Mouse (Mus musculus): ENCODE data around the gene Nek6.

The Nek6 gene

DNA sequence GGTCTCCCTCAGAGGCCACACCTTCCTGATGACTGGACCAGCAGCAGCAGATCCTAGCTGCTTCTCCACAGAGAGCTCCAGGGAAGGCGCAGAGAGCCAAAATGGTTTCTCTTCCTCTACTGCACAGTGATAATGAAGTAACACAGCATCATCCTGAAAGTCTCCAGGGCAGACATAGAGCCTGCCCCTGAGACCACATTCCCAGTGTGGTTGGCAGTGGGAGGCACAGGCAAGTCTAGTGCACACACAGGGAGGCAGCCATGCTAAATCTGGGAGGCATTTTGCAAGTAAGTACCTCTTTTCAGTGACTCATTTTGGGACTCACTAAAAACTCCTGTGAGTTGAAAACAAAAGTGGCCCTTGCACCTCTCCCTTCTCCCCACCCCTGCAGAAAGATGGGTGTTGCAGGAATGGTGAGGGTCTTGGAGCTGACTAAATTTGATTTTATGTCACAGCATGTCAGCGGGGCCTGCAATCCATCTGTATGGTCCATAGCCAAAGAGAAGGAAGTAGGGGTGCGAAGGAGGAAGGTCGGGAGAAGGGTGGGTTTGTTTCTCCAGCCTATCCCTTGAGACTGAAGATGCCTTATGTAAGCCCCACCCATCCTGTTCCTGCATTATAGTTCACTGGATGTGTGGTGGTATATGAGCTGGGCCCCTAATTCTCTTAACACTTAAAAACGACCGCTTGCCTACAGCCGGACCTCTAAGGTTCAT is 2.3 kb upstream of the Nek6 start:
- DNase-seq (ENCODE audit: low spot score) = no peak

DNA sequence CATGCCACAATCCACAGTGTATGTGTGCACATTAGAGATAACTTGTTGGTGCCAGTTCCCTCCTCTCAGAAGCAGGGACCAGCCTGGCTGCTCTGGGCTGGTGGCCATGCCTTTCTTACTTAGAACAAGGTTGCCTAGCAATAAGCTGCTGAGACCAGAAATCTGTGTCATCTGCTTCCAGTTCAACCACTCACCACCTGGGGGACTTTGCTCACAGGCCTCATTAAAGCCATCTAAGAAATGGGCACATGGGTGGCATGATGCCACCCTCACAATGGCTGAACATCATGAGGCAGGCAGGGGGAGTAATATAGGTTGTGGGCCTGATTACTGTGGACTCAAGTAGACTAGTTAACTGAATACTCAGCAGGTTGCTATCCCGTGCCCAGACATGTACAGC is 1.3 kb upstream of the Nek6 start:
- no peak for DNase-seq (ENCODE audit: low spot score)

DNA sequence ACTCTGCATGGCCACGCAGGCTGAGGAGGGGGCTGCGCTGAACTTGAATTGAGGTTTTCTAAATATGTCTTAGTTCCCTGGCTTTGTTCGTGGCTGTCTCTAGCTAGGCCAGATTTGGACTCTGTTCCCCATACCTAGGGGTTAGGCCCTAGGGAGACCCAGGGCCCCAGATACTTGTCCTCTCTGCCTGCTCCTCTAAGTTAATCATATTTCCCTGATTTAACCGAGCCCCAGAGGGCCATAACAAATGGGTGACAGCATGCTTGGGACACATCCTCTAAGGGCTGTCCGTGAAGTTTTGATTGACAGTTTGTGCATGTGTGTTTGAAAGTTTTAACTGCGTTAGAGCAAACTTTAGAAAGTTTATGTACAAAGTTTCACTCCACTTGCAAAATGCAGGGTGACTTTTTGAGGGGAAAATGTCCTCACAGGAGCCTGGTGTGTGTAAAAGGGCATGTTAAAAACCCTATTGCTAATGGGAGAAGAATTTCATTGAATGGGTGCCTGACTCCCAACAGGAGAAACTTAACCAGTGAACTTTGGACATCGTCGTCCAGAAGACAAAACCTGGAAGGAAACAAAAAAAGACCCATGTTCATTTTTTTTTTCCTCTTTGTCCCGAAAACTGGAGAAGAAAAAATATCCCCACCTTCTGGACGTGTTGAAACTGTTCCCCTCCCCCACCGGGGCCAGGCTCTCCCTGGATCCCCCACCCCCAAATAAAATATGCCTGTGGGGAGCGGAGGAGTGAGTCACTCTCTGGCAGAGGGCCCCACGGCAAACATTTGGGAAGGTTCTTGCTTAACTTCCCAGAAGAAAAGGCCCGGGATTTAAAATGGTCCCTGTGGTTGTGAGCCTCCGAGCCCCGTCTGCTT is 1.1 kb downstream of the Nek6 start:
- DNase-seq (ENCODE audit: low spot score) = no peak

DNA sequence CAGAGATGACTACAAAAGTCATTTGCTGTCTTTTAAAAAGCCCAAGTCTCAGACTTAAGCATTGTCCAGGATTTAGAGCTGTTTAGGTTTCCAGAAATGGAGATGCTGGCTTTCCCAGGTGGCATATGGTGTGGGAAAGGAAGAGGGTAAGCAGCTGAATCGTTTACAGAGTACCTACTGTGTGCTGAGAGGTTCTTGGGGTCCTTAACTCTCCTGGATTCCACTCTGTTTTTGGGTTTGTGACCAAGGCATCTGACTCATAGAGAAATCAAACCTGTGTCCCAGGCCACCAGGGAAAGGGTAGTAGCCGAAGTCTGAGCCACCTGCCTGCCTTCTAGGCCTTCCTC is 1.7 kb downstream of the Nek6 start:
- no peak for DNase-seq (ENCODE audit: low spot score)

DNA sequence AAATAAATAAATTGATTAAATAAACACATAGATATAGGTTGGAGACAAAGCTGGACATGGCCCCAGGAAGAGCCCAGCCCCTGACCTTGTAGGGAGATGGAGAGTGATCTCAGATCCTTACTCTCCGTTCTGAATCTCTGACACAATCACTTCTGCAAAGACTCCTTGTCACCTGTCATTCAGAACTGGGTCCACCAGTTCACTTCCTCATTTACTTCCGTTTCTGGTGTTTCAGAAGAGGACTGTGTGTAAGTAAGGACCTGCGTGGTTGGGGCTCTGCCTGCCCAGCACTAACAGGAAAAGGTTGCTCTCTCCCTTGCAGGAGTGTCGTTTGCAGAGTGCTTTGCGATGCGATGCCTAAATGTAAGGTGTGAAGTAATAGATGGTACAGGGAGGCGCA is 3.0 kb downstream of the Nek6 start:
- DNase-seq (ENCODE audit: low spot score) = no peak

DNA sequence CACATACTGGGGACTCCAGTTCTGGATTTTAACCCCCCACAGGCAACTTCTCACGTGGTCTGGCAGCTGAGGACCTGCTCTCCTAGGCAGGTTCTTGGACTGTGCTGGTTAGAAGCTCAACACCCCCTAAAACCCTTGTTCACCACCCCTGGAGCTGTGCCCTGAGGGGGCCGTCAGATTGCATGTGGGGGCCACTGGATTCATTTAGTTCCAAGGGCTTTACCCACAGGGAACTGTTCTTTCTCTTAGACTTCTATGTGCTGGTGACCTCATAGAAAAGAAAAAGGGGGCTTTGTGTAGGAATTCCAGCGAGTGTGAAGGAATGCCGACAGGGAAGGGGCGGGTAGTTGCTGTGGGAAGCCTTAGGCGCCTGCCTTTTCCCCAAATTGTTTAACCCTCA is 4.0 kb downstream of the Nek6 start:
- DNase-seq (ENCODE audit: low spot score) = no peak

DNA sequence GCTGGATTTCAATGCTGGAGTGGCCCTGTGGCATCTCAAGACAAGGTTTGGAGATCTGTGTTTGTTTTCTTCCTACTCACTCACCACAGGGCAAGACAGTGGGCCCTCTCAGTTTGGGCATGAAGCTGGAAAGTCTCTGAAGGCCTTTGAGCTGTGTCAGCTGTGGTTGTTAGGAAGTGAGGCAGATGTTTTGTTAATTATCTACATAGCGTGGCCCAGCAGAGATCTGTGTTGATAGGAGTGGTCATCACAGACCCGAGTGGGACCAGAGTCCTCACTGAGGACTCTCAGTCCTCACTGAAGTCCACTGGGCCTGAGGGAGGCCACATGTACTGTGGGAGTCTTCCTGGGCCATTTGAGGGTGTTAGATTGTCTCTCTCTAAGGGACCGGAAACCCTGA is 5.0 kb downstream of the Nek6 start:
- DNase-seq (ENCODE audit: low spot score) = no peak

DNA sequence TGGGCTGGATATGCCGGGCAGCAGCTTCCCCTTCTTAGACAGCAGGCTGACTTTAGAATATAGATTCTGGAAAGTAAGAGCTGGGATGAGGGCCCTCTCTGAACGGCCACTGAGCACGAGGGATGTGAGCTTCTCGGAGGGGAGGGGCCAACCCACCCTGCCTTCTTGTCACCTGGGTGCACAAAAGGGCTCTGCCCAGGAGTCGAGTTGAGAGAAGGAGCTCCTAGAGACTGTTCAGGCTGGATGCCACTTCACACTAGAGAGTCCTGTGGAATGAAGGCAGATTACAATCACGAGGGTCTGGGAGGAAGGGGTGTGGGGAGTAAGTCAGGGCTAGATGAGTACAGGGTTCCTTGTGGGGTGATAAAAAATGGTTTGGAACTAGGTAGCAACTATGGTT is 5.6 kb downstream of the Nek6 start:
- no peak for DNase-seq (ENCODE audit: low spot score)

DNA sequence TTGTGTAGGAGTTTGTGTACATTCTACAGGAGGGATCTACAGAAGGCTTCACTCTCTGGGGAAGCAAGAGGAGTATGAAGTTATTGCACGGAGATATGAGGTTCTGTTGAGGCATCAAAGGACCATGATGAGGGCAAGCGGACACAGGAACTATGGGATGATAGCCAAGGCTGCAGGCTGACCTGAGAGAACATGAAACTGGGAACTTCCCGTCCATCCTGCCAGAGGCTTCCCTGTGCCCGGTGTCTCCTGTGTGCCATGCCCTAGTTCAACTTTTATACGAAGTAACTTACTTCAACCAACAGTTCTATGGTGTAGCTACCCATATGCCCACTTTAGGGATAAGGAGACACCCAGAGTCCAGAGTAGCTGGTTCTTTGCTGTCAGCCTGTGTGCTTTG is 7.3 kb downstream of the Nek6 start:
- no peak for DNase-seq (ENCODE audit: low spot score)

DNA sequence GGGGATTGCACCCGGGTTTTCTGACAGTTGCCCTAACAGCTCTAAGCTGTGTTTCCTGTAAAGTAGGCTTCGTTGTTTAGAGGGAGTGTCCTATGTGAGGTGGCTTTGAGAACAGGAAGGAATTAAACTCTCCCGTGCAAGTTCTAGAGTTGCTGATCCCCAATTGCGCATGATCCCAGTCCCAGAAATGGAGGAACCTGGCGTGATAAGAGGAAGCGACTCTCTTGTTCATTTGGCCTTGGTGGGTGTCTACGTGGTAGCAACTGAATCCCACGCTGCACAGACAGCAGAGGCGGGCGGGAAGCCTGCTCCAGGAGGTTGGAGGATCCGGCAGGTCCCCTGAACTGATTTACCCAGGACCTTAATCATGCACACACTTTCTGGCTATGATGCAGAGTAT is 8.5 kb downstream of the Nek6 start:
- DNase-seq (ENCODE audit: low spot score) = no peak

DNA sequence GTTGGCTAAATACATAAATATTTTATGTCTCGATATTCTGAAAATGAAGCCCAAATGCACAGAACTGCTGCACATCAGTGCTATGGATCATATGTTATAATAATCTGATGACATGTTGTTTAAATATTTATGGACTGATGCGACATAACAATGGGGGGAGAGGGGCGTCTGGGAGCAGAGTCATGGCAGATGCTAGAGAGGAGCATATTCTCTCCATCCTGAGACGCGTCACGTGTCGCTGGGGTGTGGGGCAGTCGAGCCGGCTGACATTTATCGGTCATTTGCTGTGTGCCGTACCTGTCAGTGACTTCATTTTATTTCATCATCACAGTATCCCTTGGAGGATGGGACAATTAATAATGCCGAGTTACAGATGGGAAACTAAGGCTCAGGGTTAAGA is 10.2 kb downstream of the Nek6 start:
- DNase-seq (ENCODE audit: low spot score) = no peak

DNA sequence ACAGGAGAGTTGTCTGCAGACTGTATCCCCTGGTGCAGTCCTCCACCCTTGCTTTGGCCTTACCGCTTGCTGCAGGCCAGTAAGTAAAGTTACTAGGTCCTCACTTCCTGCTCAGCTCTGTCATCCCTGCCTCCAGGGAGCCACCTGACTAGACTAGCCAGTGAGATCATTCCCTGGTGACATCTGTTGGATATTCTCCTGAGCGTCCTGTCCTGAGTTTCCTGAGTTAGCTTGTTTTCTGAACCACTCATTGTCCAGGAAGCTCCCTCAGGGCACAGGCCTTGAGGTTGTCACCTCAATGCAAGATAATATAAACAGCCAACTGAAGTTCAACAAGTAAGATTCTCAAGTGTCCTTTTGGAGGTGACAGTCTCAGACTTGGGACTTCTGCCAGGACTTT is 10.9 kb downstream of the Nek6 start:
- no peak for DNase-seq (ENCODE audit: low spot score)

DNA sequence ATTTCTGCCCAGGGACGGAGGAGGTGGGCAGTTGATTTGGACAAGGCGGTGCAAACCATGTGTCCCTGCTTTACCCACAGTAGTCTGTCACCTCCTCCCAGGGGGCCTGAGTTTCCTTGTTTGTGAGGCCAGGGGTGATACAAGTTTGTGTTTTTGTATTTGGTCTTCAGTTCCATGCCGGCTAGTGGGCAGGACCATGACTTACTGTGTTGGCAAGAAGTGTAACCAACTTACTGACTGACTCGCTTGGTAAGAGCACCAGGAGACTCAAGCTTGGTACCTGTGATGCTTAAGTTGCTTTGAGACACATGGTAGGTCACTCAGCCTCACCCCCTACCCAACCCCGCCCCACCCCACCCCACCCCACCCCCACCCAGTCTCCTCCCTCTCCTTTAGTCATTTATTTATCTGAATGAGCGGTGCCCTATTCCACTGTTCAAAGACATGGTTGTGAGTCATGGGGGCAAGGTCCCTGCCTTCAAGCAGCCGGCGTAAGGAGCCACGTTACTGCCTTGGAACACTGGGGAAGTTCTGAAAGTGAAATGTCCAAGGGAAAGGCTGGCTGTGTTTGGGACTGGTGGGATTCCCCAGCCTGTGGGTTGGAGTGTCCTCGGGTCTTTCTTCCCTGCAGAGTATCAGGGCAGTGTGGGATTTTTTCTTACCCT is 12.5 kb downstream of the Nek6 start:
- DNase-seq (ENCODE audit: low spot score) = no peak

DNA sequence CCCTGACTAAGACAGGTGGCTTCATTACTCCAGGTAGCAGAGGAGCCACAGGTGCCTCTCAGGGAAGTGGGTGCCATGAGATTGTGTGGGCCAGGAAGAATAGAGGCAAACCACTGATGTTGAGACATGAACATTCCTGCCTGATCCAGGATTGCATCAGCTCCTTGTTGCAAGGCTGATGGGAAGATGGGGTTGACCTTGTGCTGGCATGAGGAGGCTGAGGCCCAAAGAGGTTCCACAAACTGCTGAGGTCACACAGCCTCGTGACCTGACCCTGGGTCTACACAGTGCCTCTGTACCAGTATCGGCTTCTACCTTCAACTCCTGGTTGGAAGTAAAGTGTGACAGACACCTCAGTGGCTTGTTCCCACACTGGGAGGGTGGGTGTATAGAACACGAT is 13.6 kb downstream of the Nek6 start:
- no peak for DNase-seq (ENCODE audit: low spot score)

DNA sequence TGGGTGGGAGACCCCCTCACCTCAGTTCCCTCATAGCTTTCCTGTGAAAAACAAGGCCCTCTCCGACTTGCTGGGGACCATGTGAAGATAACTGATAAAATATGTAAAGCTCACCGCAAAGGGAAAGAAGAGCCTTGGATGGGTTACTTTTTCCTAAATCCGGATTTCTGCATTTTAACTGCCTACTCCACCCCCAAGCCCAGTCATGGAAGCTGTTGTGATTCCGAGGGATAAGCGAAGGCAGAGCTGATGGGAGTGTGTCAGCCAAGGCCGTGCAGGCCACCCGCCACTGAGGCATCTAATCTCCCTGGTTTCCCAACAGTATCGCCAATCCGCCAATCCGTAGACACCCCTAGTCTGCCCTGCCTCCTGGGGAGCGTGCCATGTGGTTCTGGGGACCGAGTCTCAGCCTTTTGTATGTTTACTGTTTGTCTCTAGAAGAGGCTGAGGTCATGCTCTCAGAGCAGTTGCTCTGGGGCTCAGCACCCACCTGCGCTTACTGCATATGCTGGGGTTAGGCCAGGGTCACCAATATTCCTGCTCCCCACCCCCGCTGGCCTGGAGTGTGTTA is 18.2 kb downstream of the Nek6 start:
- no peak for DNase-seq (ENCODE audit: low spot score)

DNA sequence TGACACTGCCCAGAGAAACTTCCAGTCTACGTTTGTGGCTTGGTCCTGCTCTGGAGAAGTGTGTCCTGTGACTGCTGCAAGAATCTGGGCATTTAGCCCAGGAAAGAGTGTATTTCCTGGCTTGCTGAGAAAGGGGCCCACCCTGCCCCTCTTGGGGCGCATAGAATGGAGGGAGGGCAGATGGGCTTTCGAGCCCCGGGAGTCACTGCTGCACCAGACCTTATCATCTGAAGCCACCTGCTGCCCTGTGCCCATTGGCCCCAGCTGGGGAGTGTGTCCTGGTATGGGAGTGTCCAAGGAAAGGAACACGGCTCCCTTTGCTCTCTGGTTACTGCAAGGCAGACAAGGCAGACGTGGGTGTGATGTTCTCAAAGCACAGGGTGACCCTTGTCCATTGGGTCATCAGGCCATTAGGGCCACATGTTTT is 19.5 kb downstream of the Nek6 start:
- DNase-seq (ENCODE audit: low spot score) = no peak

DNA sequence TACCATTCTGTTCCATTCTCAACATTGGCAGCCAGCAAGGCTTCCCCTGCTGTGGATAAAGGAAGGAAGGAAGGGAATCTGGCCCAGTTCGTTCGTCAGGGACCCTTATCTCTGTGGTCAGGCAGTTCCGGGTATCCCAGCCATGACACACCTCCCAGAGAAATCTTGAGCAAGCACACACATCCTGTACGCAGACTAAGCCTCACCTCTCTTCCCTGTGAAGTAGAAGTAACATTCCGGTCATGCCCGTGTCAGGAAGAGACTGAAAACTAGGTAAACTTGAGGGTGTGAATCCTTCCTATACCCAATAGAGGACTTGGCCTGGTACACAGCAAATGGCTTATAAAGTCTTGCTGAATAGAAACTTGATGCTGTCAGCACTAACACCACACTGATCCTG is 21.9 kb downstream of the Nek6 start:
- DNase-seq (ENCODE audit: low spot score) = no peak

DNA sequence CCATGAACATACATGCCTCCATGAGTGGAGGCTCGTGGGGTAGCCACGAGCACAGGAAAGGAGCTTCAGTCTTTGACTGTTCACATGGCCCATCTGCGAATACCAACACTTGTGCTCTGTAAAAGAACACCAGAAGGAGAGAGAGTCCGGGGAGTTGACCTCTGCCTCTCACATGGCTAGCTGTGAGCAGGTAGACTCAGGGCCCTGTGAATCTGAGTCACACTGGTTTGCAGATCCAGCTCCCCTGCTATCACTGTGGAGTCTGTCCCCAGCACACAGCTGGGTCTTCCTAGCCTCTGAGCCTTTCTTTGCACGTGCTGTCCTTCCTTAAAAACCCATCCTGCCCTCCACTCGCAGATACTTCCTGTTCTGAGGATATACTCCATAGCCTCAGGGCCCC is 22.3 kb downstream of the Nek6 start:
- DNase-seq (ENCODE audit: low spot score) = no peak

DNA sequence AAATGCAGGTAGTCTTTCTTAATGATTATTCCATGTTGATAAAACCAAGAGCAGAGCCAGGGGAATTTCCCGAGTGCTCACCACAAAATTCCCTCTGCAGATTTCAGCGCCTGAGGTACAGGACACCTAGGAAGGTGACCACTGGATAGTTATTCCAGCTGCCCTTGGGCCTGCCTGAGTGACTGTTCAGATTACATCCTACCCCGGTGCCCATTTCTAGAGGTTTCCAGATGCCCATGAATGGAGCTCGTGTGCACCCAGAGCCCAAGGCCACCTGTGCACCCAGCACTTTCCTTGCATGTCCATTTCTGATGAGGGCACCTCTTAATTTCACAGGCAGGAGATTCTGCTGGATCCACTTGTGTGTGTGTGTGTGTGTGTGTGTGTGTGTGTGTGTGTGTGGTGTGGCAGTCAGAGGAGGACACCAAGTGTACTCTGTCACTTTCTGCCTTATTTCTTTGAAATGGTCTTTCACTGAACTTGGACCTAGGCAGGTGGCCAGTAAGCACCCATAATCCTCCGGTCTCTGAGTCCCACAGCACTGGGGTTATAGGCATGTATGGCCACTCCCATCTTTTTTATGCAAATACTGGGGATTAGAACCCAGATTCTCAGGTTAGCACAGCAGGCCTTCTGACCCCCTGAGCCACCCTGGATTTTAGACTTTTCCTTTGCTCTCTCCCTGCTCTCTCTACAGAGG is 22.9 kb downstream of the Nek6 start:
- no peak for DNase-seq (ENCODE audit: low spot score)

DNA sequence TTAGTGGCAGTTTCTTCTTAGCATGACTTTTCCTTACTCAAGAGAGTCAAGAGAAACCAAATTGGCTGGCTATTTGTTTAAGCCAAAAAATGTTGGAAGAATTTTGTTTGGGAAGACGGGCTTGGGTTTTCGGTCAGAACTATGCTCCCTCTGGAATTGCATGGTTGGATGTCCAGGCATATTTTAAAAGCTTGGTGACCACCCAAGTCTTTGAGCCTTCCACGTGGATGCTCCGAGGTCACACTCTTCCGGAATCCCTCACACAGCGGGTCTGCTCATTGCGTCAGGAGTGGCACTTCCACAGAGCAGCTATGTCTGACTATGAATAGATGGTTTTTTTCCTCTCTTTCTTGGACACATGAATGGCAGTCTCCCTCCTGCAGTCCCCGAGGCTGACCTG is 23.6 kb downstream of the Nek6 start:
- DNase-seq (ENCODE audit: low spot score) = no peak

DNA sequence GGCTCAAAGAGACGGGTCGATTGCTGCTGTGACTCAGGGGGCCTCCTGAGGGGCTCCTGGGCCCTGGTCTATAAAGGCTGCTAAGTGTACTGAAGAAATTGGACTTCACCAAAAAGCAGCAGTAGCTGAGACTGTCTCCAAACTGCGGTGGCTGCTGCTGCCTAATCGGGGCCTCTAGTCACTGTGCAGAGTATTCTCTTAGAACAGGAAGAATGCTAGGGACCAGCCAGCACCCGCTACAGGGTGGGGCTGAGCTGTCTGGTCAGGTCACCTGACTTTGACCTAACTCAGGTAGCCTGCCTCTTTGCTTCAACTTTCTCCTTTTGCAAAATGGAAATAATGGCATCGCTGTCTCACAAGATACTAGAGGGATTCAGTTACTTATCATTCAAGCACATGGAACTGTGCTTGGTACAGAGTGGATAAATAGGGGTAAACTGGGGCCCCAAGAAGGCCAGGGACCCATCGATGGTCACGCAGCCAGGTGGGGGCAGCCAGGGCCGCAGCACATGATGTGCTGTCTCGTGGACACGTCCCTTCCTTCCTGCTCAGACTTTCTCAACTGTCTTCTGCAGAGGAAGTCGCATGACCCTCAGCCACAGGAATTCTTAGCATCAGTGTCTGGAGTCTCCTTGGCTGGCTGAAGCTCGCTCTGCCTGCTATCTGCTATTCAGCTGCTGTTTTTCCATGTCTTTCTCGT is 24.2 kb downstream of the Nek6 start:
- no peak for DNase-seq (ENCODE audit: low spot score)

DNA sequence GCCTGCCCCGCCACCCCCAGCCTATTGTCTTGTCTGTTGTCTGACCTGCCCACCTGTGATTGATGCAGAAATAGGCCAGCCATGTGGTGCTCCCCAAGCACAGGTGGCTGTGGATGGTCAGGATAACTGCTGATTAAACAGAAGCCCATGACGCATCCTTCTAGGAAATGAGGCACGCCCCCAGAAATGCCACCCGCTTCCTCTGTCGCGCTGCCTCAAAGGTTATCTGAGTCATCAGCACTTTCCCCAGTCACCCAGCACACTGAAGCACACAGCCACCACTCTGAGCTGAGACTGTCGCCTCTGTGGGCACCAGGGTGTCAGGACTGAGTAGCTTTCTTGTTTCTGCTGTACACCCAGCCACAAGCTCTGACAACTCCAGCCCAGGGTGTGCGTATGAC is 24.9 kb downstream of the Nek6 start:
- no peak for DNase-seq (ENCODE audit: low spot score)
